Mouse (Mus musculus): ENCODE results near the gene Dock4.
"Not testable (repeated sequence)": the region's sequence is repeated elsewhere in the genome, so short reads cannot be mapped to it uniquely, and the experiment has no call there.

Gene Dock4

GRCm38 (mm10) chr12:40826491-40826890 lies 380.7 kb downstream of the Dock4 start:
- DNase-seq = no peak

GRCm38 (mm10) chr12:40828025-40828424 lies 382.3 kb downstream of the Dock4 start:
- DNase-seq = no peak

- no peak for DNase-seq
Measured at GRCm38 (mm10) chr12:40829269-40829668, 383.5 kb downstream of the Dock4 start.

DNA sequence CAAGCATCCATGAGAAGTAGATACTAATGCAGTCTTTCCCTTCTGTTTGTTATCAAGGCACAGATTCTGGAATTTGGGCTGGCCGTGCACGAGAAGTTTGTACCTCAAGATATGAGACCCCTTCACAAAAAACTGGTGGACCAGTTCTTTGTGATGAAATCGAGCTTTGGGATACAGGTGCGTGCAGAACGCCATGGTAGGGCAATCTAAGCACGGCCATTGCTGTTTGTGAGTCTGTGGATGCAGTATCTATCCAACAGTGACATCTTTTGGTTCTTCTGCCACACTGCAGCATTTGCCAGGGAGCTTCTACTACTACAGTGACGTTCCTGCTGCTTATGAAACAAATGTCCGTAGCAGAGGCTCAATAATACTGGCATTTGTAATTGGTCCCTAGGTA lies 386.4 kb downstream of the Dock4 start:
- DNase-seq = peak; percentile 57

- no peak for DNase-seq
Measured at GRCm38 (mm10) chr12:40836924-40837323, 391.2 kb downstream of the Dock4 start.

DNA sequence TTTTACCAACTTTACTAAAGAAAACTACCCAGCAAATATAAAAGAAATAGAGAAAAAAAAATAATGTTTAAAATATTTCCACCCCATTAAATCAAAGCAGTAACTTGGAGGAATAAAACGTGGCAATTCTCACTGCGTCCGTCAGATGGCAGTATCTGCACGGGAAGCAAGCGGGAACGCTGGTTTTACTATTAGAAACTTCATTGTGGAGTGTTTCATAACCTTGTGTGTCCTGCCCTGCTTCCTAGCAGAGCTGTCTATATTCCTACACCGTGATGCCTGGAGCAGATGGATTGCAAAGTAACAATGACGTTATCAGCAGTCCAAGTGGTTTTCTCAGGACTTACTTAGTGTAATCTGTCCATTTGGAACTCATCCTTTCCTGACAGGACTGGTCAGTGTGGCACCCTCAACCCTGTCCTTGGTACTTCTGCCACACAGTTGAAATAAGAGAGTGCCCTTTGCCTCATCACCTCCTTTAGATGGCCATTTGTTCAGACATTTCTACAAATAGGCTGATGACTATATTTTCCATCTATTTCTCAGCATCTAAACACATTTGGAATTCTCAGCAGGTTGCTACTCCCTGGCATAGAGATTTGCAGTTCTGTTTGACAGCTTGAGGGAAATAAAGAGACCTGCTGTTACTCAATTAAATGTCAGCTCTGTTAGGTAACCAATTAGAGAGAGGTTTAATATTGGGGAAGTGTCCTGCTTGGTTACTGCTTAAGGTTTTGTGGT lies 392.0 kb downstream of the Dock4 start:
- peak; percentile 77 for DNase-seq

GRCm38 (mm10) chr12:40838338-40838695 lies 392.6 kb downstream of the Dock4 start:
- DNase-seq = no peak

GRCm38 (mm10) chr12:40838940-40839339 lies 393.2 kb downstream of the Dock4 start:
- no peak for DNase-seq

GRCm38 (mm10) chr12:40839817-40840216 lies 394.1 kb downstream of the Dock4 start:
- no peak for DNase-seq

DNA sequence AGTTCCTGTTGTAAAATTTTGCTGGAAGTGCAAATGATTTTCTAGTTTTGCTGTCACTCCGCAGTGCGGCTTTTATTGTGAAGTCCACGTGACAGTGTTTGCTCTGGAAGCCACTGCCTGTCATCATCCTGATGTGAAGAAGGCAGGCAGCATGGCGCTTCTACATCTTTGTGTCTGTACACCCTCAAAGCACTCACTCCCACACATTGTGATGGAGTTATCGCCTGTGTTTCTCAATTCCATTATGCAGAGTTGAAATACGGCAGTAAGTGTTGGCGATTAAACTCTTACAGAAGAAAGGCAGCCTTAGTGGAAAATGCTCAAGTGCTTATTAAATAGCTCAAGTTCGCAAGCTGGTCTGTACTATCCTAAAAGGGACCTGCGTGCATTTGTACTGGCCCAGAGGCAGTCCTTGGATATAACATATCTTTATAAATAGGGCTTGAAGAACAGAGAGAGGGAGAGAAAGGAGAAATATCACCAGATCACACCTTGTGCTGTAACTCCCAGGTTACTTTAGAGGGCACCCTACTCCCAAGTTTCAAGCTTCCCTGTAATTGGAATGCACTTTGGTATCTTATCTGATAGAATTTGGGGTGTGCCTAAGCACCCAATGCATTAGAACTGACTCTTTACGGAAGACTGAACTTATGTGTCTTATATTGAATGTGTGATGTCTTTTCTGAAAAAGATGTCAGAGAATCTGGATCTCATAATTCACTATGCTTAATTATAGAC lies 396.7 kb downstream of the Dock4 start:
- no peak for DNase-seq

- no peak for DNase-seq
Measured at GRCm38 (mm10) chr12:40842991-40843390, 397.2 kb downstream of the Dock4 start.

- no peak for DNase-seq
Measured at GRCm38 (mm10) chr12:40843474-40844080, 397.8 kb downstream of the Dock4 start.

- no peak for DNase-seq
Measured at GRCm38 (mm10) chr12:40844324-40844723, 398.6 kb downstream of the Dock4 start.

DNA sequence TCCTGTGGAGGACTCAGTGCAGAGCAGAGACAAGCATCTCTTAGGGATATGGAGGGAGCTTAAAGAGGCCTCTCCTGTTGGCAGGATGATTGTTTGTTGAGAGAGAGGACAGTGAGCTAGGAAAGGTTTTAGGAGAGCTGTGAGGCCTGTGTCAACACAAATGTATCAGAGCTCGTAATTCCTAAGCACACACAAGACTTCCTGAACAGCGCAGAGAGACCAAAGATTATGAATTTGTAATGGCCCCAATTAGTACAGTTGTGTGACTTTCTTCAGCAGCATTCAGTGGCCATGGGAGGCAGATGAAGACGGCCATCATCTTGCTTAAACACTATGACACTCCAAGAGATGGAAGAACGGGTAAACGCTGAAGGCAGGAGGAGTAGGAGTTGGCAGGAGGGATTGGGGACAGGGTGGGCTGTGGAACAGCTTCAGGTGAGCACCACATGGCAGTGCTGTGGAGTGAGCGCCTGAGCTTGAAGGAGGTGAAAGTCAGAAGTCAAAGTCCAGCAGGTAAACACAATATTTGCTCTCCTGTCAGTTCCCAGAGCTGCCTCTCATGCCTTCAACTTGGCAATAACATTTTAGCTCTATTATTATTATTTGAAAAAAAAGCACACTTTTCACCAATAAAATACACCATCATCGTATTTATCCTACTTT lies 409.1 kb downstream of the Dock4 start:
- DNase-seq = no peak

DNA sequence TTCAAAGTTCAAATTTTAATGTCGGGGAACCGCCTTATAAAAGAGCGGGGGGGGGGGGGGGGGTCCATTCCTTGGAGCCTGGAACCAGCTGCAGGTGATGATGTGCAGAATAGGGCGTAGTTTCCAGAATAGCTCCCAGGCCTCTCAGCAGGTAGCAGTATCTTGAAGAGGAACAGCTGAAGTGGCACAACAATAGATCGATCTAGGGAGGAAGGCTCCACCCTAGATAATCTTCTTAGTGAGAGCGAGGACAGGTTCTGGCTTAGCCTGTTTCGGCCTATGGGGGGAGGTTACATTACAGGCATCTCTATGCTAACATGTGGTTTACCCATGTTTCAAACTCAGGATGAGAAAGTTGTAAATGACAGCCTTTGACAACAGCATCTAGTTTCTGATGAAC lies 411.7 kb downstream of the Dock4 start:
- no peak for DNase-seq

- not testable (repeated sequence) for DNase-seq
Measured at GRCm38 (mm10) chr12:40858763-40859162, 413.0 kb downstream of the Dock4 start.

GRCm38 (mm10) chr12:40870387-40870786 lies 424.6 kb downstream of the Dock4 start:
- no peak for DNase-seq

DNA sequence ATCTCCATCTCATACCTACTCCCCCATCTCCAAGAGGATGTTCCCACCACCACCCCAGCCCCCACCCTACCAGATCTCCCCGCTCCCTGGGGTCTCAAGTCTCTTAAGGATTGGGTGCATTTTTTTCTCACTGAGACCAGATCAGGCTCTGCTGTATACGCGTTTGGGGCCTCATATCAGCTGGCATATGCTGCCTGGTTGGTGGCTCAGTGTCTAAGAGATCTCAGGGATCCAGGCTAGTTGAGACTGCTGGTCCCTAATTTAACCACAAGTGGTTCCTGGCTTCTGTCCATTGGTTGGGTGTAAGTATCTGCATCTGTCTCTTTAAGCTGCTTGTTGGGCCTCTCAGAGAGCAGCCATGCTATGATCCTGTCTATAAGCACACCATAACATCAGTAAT lies 427.0 kb downstream of the Dock4 start:
- DNase-seq = no peak

- DNase-seq = not testable (repeated sequence)
Measured at GRCm38 (mm10) chr12:40873267-40873666, 427.5 kb downstream of the Dock4 start.

- no peak for DNase-seq
Measured at GRCm38 (mm10) chr12:40884976-40885375, 439.2 kb downstream of the Dock4 start.

DNA sequence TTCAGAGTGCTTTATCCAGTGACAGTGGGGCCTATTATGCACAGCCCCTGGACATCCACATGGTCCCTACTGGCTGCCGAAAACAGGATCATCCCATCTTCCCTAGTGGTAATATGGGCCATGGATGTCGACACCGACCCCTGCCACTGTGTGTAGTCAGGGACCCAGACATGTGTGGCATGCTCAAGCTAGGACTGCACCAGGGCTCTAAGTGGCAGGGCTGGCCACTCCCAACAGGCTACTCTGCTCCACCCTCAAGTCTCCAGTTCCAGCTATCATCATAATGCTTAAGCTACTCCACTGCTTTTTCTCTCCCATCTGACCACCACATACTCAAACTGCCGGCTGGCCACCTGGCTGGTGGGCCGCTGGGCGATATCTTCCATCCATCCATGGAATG lies 439.6 kb downstream of the Dock4 start:
- no peak for DNase-seq

DNA sequence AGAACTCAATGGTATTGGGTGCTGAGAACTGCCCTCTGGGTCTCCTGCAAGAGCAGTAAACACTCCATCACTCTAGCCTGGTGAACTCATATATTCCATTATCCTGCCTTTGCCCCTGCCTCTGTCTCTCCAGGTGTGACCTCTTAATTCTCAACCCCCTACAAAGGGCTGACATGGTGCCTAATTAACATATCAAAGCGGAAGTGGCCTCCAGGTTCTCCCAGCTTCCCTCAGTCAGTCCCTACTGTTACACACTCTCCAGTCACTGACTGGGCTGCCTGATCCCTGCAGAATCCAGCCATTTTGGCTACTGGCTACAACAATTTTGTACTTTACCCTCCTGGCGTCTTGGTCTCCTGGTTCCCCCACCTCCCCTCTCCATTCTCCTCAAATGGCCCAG lies 441.7 kb downstream of the Dock4 start:
- DNase-seq = no peak

DNA sequence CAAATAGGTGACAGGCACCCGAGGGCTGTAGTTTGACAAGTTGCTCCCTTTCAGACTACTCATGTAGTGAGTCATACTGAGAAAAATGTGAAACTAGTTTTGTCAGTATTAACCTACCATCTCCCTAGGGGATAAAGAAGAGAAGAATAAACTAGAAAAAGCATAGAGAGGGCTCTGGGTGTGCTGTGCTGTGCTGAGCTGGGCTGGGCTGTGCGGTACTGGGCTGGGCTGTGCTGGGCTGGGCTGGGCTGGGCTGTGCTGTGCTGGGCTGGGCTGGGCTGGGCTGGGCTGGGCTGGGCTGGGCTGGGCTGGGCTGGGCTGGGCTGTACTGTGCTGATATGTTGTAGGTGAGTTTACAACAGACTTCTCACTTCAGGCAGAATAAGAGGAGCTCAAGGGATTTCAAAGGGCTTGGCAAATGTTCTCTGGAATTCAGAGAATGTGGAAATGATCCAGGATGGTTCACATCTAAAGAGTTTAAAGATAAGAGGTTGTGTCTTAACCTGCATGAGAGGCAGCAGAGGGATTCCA lies 442.6 kb downstream of the Dock4 start:
- no peak for DNase-seq

Data from right cerebral cortex, adult 18-20 months (tissue).